Mouse (Mus musculus): ENCODE measurements around the gene Fam166b. TPM values are rescaled to one million over a fixed set of nuclear protein-coding genes. Genes with fewer than 3 reads are reported as not detected.
A peak's percentile ranks its signal among the peaks of the same experiment; 100 is the strongest.

Gene Fam166b
- total RNA-seq, 2 experiments from 2014 or later: 1.0 to 1.3 TPM

- DNase-seq: no peak
- intact Hi-C loops (cut with DNase I): loop anchor here (5.0 kb wide), 1 partner anchor 360 kb away; the partner anchor contains the start of gene Fam214b
Observed at GRCm38 (mm10) chr4:43407071-43407920, 21.6 kb downstream of the Fam166b start.

GRCm38 (mm10) chr4:43406162-43406971, 22.6 kb downstream of the Fam166b start:
- intact Hi-C loops (cut with DNase I): loop anchor here (5.0 kb wide), 1 partner anchor 359 kb away; the partner anchor contains the start of gene Fam214b
- DNase-seq: peak; percentile 80

- intact Hi-C loops (cut with DNase I): loop anchor here (5.0 kb wide), 1 partner anchor 357 kb away; the partner anchor contains the start of gene Fam214b
- no peak for DNase-seq
Observed at GRCm38 (mm10) chr4:43404697-43405096, 24.2 kb downstream of the Fam166b start.

GRCm38 (mm10) chr4:43402212-43402611, 26.7 kb downstream of the Fam166b start:
- intact Hi-C loops (cut with DNase I): no loop called here
- DNase-seq: no peak

- DNase-seq: no peak
- intact Hi-C loops (cut with DNase I): no loop called here
Observed at GRCm38 (mm10) chr4:43401486-43401885, 27.4 kb downstream of the Fam166b start.

GRCm38 (mm10) chr4:43400976-43401375, 28.0 kb downstream of the Fam166b start:
- intact Hi-C loops (cut with DNase I): no loop called here

GRCm38 (mm10) chr4:43399391-43400131, 29.4 kb downstream of the Fam166b start:
- intact Hi-C loops (cut with DNase I): no loop called here
- no peak for DNase-seq

More at GRCm38 (mm10) chr4:43400976-43401375, 28.0 kb downstream of the Fam166b start:
- no peak for DNase-seq

- intact Hi-C loops (cut with DNase I): no loop called here
Observed at GRCm38 (mm10) chr4:43398829-43399331, 30.1 kb downstream of the Fam166b start.

GRCm38 (mm10) chr4:43398014-43398413, 30.9 kb downstream of the Fam166b start:
- DNase-seq: no peak
- intact Hi-C loops (cut with DNase I): no loop called here

More at GRCm38 (mm10) chr4:43398829-43399331, 30.1 kb downstream of the Fam166b start:
- DNase-seq: peak; percentile 74

GRCm38 (mm10) chr4:43396381-43396780, 32.6 kb downstream of the Fam166b start:
- no peak for DNase-seq
- intact Hi-C loops (cut with DNase I): no loop called here

GRCm38 (mm10) chr4:43395836-43396235, 33.1 kb downstream of the Fam166b start:
- no peak for DNase-seq
- intact Hi-C loops (cut with DNase I): no loop called here

- no peak for DNase-seq
- intact Hi-C loops (cut with DNase I): no loop called here
Observed at GRCm38 (mm10) chr4:43395147-43395546, 33.8 kb downstream of the Fam166b start.

GRCm38 (mm10) chr4:43394345-43394891, 34.5 kb downstream of the Fam166b start:
- DNase-seq: no peak

GRCm38 (mm10) chr4:43391521-43392050, 37.3 kb downstream of the Fam166b start:
- intact Hi-C loops (cut with DNase I): no loop called here
- DNase-seq: no peak

More at GRCm38 (mm10) chr4:43394345-43394891, 34.5 kb downstream of the Fam166b start:
- intact Hi-C loops (cut with DNase I): no loop called here

GRCm38 (mm10) chr4:43389845-43390440, 39.0 kb downstream of the Fam166b start:
- intact Hi-C loops (cut with DNase I): no loop called here
- DNase-seq: no peak

- DNase-seq: no peak
- intact Hi-C loops (cut with DNase I): no loop called here
Observed at GRCm38 (mm10) chr4:43389390-43389789, 39.5 kb downstream of the Fam166b start.

GRCm38 (mm10) chr4:43386932-43387331, 42.0 kb downstream of the Fam166b start:
- intact Hi-C loops (cut with DNase I): no loop called here
- DNase-seq: no peak

GRCm38 (mm10) chr4:43384541-43384940, 44.4 kb downstream of the Fam166b start:
- no peak for DNase-seq
- intact Hi-C loops (cut with DNase I): no loop called here

- intact Hi-C loops (cut with DNase I): no loop called here
- DNase-seq: no peak
Observed at GRCm38 (mm10) chr4:43384083-43384460, 44.9 kb downstream of the Fam166b start.
